Mouse (Mus musculus) erythroblast, embryonic 14.5 days (primary cell): ENCODE measurements at regions not wholly inside any gene's neighbourhood (a gene's known extent, or its start where the extent isn't known, plus 50 kb on each side); places are given as distances from the start of the nearest gene placed in this dataset.

ENCODE experiments used
- GATA1 ChIP-seq: IDR thresholded peaks from 2 replicates; pipeline ENCODE4 v1.6.1; 2012; ENCODE audit warnings: low read length, inconsistent platforms, mixed read lengths
- TAL1 ChIP-seq: IDR thresholded peaks from 3 replicates; pipeline ENCODE4 v1.6.1; 2012; ENCODE audit warnings: low read length, inconsistent platforms, mixed read lengths

GRCm38 (mm10) chr2:117018917-117019538 lies 102.1 kb upstream of the Spred1 start:
- TF ChIP-seq GATA1 (no peak), TAL1 (no peak)
